Mouse (Mus musculus): ENCODE data around the gene Hgfac. TPM values are rescaled to one million over a fixed set of nuclear protein-coding genes. Genes with fewer than 3 reads are reported as not detected.

Hgfac gene
- total RNA-seq (2023), result 1.4 to 1.8 TPM in 2 of 4 replicates, not detected in the others

GRCm38 (mm10) chr5:35041268-35041829, at the start of gene Hgfac:
Gene Hgfac (plus strand): TSS chr5:35041509.

DNA sequence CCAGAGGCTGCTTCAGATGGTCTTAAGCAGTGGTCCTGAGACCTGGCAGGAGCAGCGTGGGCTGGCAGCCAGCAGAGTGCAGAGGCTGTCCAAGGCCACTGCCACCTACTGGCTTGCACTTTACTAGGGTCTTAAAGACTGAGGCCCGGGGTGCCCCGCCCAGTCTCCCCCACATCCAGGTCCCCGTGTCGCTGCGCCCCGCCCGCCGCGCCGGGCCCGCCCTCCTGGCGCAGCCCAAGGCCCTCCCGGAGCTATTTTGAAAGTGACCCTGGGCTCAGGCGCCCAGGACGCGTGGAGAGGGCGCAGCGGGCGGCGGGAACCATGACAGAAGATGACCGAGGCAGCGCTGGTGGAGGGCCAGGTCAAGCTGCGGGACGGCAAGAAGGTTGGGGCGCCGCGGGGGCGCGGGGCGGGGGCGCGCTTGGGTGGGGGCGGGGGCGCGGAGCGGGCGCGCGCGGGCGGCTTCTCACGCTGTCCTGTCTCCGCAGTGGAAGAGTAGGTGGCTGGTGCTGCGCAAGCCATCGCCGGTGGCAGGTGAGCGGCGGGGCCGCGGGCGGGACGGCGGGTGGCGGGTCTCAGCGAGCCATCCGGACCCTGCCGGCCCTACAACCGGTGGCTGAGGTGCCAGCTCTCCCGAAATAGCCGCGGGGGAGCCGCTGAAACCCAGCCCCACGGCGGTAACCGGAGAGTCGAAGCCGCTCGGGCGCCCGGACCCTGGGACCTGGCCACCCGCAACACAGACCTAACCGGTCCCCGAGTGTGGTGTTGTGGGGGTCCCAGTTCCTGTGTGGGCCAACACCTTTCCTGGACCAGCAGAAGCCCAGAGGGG, 15.5 kb downstream of the Hgfac start, which contains the start of gene Dok7:
Dok7 (plus strand) TSS at position 163 of the 829 bp plus-strand sequence.

Other genes with a start within 250 kb of the Hgfac start
- gene Msantd1, start 133.5 kb upstream of the Hgfac start, total RNA-seq (2023), result 2.3 to 4.9 TPM (median 3.0 TPM) in 4 replicates
- gene Rgs12, start 92.1 kb upstream of the Hgfac start, total RNA-seq (2023), result 2.2 to 4.3 TPM (median 3.4 TPM) in 4 replicates
- not detected in 4 replicates for gene Dok7, start 15.3 kb downstream of the Hgfac start, total RNA-seq (2023)
- gene Lrpap1, start 64.3 kb downstream of the Hgfac start, total RNA-seq (2023), result 39.3 to 43.8 TPM (median 41.0 TPM) in 4 replicates
- gene Adra2c, start 236.8 kb downstream of the Hgfac start, total RNA-seq (2023), result not detected in 4 replicates

All from B cell, adult 62 days (primary cell).